Mouse (Mus musculus) limb, embryonic 10.5 days (tissue): Measurements from ENCODE around the gene Kdm5a. TPM values are rescaled to one million over a fixed set of nuclear protein-coding genes. Genes with fewer than 3 reads are reported as not detected.
A peak's percentile ranks its signal among the peaks of the same experiment; 100 is the strongest.

ENCODE experiments used
- DNase-seq: peaks from one replicate; pipeline ENCODE4 v3.0.0-alpha.2; 2017; ENCODE audit warnings: low spot score
- H3K27ac ChIP-seq: fragments of 300-500 bp; sonication (generic); 2 replicates; pipeline ENCODE4 v1.5.1; 2016; ENCODE audit warnings: mild to moderate bottlenecking
- H3K27me3 ChIP-seq: fragments of 300-500 bp; sonication (generic); 2 replicates; pipeline ENCODE4 v1.6.1; 2016; ENCODE audit warnings: low read depth, mild to moderate bottlenecking; ENCODE audit not compliant: poor library complexity, severe bottlenecking
- H3K36me3 ChIP-seq: fragments of 300-500 bp; sonication (generic); 2 replicates; pipeline ENCODE4 v1.6.1; 2016; ENCODE audit warnings: mild to moderate bottlenecking, moderate library complexity
- H3K4me1 ChIP-seq: fragments of 300-500 bp; sonication (generic); 2 replicates; pipeline ENCODE4 v1.6.1; 2016
- H3K4me3 ChIP-seq: fragments of 300-500 bp; sonication (generic); 2 replicates; pipeline ENCODE4 v1.5.1; 2016; ENCODE audit warnings: mild to moderate bottlenecking, moderate library complexity
- H3K9me3 ChIP-seq: fragments of 300-500 bp; sonication (generic); replicated peaks from 2 replicates; pipeline ENCODE4 v1.6.1; 2016; ENCODE audit warnings: mild to moderate bottlenecking
- WGBS: fragments of 180-500 bp; shearing (Covaris S2); methylation state at CpG from one replicate; pipeline ENCODE4 v1.1.7; 2016; 5-methylcytosine and 5-hydroxymethylcytosine counted together
- polyA plus RNA-seq: library from polyadenylated mRNA; unstranded; fragments of >200 nt; fragmentation: Nextera tagmentation; extraction: Ambion mirVana; gene quantifications from 2 replicates; pipeline ENCODE4 v1.2.1, GENCODE M21; 2016

Kdm5a gene
- polyA plus RNA-seq, 1 experiment from 2014 or later, result 45.7 TPM

GRCm38 (mm10) chr6:120482756-120483155, 118.8 kb downstream of the Kdm5a start:
- peaks cover 4% of the 10 kb centered on the region; the same call in 1 of the 2 replicates for H3K4me1 ChIP-seq
- WGBS, result 45% methylated on average over 6 of the region's 6 CpGs
- no peak overlapping the region for H3K4me3 ChIP-seq
- H3K36me3 ChIP-seq, result peaks cover 6% of the 10 kb centered on the region
- H3K27ac ChIP-seq, result no peak overlapping the region
- 0 out of 2 replicates have a peak, but pooled peaks cover 7% of the 10 kb centered on the region for H3K27me3 ChIP-seq
- DNase-seq, result no peak
- no peaks in the 10 kb centered on the region for H3K9me3 ChIP-seq

GRCm38 (mm10) chr6:120483211-120483626, 119.3 kb downstream of the Kdm5a start:
- H3K27ac ChIP-seq, result no peak overlapping the region
- 0 out of 2 replicates have a peak, but pooled peaks cover 7% of the 10 kb centered on the region for H3K27me3 ChIP-seq
- H3K9me3 ChIP-seq, result no peaks in the 10 kb centered on the region
- no peak for DNase-seq
- WGBS, result 36% methylated on average over 8 of the region's 8 CpGs
- H3K36me3 ChIP-seq, result peaks cover 6% of the 10 kb centered on the region
- H3K4me1 ChIP-seq, result peaks cover 4% of the 10 kb centered on the region; the same call in 1 of the 2 replicates
- H3K4me3 ChIP-seq, result no peak overlapping the region

- H3K4me3 ChIP-seq, result no peak overlapping the region
- peaks cover 6% of the 10 kb centered on the region for H3K36me3 ChIP-seq
- H3K27me3 ChIP-seq, result peaks cover 13% of the 10 kb centered on the region; the same call in 1 of the 2 replicates
- H3K9me3 ChIP-seq, result no peaks in the 10 kb centered on the region
- WGBS, result 87% methylated on average over 3 of the region's 3 CpGs
- no peak overlapping the region for H3K27ac ChIP-seq
- H3K4me1 ChIP-seq, result peaks cover 4% of the 10 kb centered on the region; the same call in 1 of the 2 replicates
- DNase-seq, result no peak
These were observed 121.1 kb downstream of the Kdm5a start for GRCm38 (mm10) chr6:120485038-120485437.

GRCm38 (mm10) chr6:120486051-120486510, 122.2 kb downstream of the Kdm5a start:
- no peak overlapping the region for H3K27ac ChIP-seq
- H3K27me3 ChIP-seq, result peaks cover 23% of the 10 kb centered on the region
- H3K4me3 ChIP-seq, result no peak overlapping the region
- WGBS, result 82% methylated on average over 8 of the region's 8 CpGs
- H3K9me3 ChIP-seq, result no peaks in the 10 kb centered on the region
- peaks cover 4% of the 10 kb centered on the region; the same call in 1 of the 2 replicates for H3K4me1 ChIP-seq
- DNase-seq, result no peak
- peaks cover 3% of the 10 kb centered on the region for H3K36me3 ChIP-seq

GRCm38 (mm10) chr6:120488647-120489046, 124.7 kb downstream of the Kdm5a start:
- H3K36me3 ChIP-seq, result no peaks in the 10 kb centered on the region
- no peaks in the 10 kb centered on the region for H3K9me3 ChIP-seq
- peaks cover 20% of the 10 kb centered on the region for H3K4me1 ChIP-seq
- H3K27me3 ChIP-seq, result peaks cover 49% of the 10 kb centered on the region
- no peak overlapping the region for H3K27ac ChIP-seq
- H3K4me3 ChIP-seq, result no peak overlapping the region
- 70% methylated on average over 3 of the region's 3 CpGs for WGBS
- DNase-seq, result no peak

GRCm38 (mm10) chr6:120489461-120489860, 125.5 kb downstream of the Kdm5a start:
- peaks cover 57% of the 10 kb centered on the region for H3K27me3 ChIP-seq
- whole genome bisulfite sequencing, result 74% methylated on average over 2 of the region's 2 CpGs

GRCm38 (mm10) chr6:120491064-120491463, 127.1 kb downstream of the Kdm5a start:
- no peak overlapping the region for H3K27ac ChIP-seq
- WGBS, result 56% methylated on average over 7 of the region's 7 CpGs
- H3K27me3 ChIP-seq, result peaks cover 63% of the 10 kb centered on the region
- no peaks in the 10 kb centered on the region for H3K9me3 ChIP-seq
- no peak overlapping the region for H3K4me3 ChIP-seq
- peaks cover 30% of the 10 kb centered on the region for H3K4me1 ChIP-seq
- DNase-seq, result no peak
- H3K36me3 ChIP-seq, result no peaks in the 10 kb centered on the region

More at GRCm38 (mm10) chr6:120489461-120489860, 125.5 kb downstream of the Kdm5a start:
- Histone ChIP-seq H3K4me3 (no peak overlapping the region), H3K36me3 (no peaks in the 10 kb centered on the region), H3K4me1 (peaks cover 27% of the 10 kb centered on the region), H3K27ac (no peak overlapping the region), H3K9me3 (no peaks in the 10 kb centered on the region)
- no peak for DNase-seq

- H3K36me3 ChIP-seq, result no peaks in the 10 kb centered on the region
- peaks cover 61% of the 10 kb centered on the region for H3K27me3 ChIP-seq
- no peak for DNase-seq
- 0 out of 2 replicates have a peak overlapping the region, but pooled peaks have one; percentile 8 for H3K27ac ChIP-seq
- no peaks in the 10 kb centered on the region for H3K9me3 ChIP-seq
- WGBS, result 10% methylated on average over 22 of the region's 22 CpGs
- H3K4me1 ChIP-seq, result peaks cover 33% of the 10 kb centered on the region
- peak overlapping the region; percentile 83 for H3K4me3 ChIP-seq
These were observed 128.1 kb downstream of the Kdm5a start for GRCm38 (mm10) chr6:120491862-120492498.

GRCm38 (mm10) chr6:120492499-120493373, 128.8 kb downstream of the Kdm5a start:
- H3K4me1 ChIP-seq, result peaks cover 33% of the 10 kb centered on the region
- peak; percentile 69 for DNase-seq
- 1% methylated on average over 93 of the region's 95 CpGs for WGBS
- peak overlapping the region; percentile 83 for H3K4me3 ChIP-seq
- H3K36me3 ChIP-seq, result no peaks in the 10 kb centered on the region
- H3K27ac ChIP-seq, result peak overlapping the region; percentile 80
- no peaks in the 10 kb centered on the region for H3K9me3 ChIP-seq
- H3K27me3 ChIP-seq, result peaks cover 59% of the 10 kb centered on the region

- 1% methylated on average over 80 of the region's 84 CpGs for WGBS
- no peaks in the 10 kb centered on the region for H3K9me3 ChIP-seq
- peak within 1 kb of the TSS; percentile 80 for H3K27ac ChIP-seq
- peaks cover 59% of the 10 kb centered on the region for H3K27me3 ChIP-seq
- peak; percentile 88 for DNase-seq
- H3K4me3 ChIP-seq, result peak within 1 kb of the TSS; percentile 83
- no peaks in the 10 kb centered on the region for H3K36me3 ChIP-seq
- peaks cover 33% of the 10 kb centered on the region for H3K4me1 ChIP-seq
These were observed 129.7 kb downstream of the Kdm5a start, which contains the start of gene Tmem121b for GRCm38 (mm10) chr6:120493374-120494181. Tmem121b (minus strand) TSS chr6:120493807.
